Mouse (Mus musculus) lung, adult 2 months (tissue): ENCODE results near the gene Ildr1. TPM values are rescaled to one million over a fixed set of nuclear protein-coding genes. Genes with fewer than 3 reads are reported as not detected.

ENCODE experiments used
- DNase-seq: peaks from one replicate; pipeline ENCODE4 v3.0.0; 2022
- H3K4me1 ChIP-seq: fragments of 200-500 bp; 2 replicates; pipeline ENCODE4 v1.6.1; 2011; ENCODE audit warnings: low read length; ENCODE audit not compliant: control insufficient read depth, insufficient read depth
- H3K4me3 ChIP-seq: fragments of 200-500 bp; replicated peaks from 2 replicates; pipeline ENCODE3; 2011; ENCODE audit warnings: low read depth, mild to moderate bottlenecking, control low read depth, low read length; ENCODE audit errors: extremely low read depth
- CTCF ChIP-seq: fragments of 200-500 bp; IDR thresholded peaks from 2 replicates; pipeline ENCODE4 v1.5.1; 2011; ENCODE audit warnings: mild to moderate bottlenecking, low read length, control low read depth; ENCODE audit not compliant: insufficient read depth
- POLR2A ChIP-seq: fragments of 200-500 bp; IDR thresholded peaks from 2 replicates; pipeline ENCODE4 v1.6.1; 2011; ENCODE audit warnings: low read depth, mild to moderate bottlenecking, control low read depth, low read length, borderline replicate concordance; ENCODE audit errors: extremely low read depth
- WGBS: fragments of 180-500 bp; shearing (Covaris S2); methylation state at CpG from one replicate; pipeline ENCODE4 v1.1.7; 2018; 5-methylcytosine and 5-hydroxymethylcytosine counted together
- polyA plus RNA-seq: library from polyadenylated mRNA; depleted of rRNA; stranded (reverse); fragments of >200 nt; gene quantifications from 2 replicates; pipeline ENCODE4 v1.2.3, GENCODE M21; 2012; rRNA removed

Gene Ildr1
- 14.8 and 14.9 TPM in 2 replicates for polyA plus RNA-seq

DNA sequence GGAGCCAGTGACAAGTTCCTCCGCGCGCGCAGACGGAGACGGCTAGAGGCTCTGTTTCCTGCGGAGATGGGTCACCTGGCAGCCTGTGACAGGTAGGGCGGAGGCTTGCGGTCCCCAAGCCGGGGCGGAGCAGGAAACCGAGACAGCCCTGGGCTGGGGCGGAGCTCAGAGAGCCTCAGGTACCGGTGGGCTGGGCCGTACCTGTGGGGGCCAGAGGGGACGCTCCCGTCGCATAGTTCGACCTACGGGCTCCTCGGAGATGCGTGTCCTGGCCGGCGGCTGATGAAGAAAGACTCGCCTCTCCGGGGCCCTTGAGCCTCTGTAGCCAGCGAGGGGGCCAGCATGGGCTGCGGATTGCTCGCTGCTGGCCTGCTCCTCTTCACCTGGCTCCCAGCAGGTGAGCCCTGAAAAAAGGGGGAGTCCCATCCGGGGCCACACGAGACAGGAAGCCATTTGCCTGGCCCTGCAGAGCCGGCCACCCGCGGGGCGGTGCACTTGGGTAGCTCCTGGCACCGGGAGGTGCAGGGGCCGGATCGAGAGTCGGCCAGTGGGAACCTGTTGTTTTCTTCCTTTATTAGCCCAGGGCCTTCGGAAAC lies at the start of gene Ildr1:
TSS of gene Ildr1 (plus strand) at position 161 of the 596 bp plus-strand sequence.
- DNase-seq: peak; percentile 60
- no peaks in the 10 kb centered on the region for H3K4me1 ChIP-seq
- H3K4me3 ChIP-seq: peak within 1 kb of the TSS; percentile 66
- 3% methylated on average over 40 of the region's 40 CpGs for WGBS
- TF ChIP-seq CTCF: no peak
- no peak for TF ChIP-seq POLR2A

DNA sequence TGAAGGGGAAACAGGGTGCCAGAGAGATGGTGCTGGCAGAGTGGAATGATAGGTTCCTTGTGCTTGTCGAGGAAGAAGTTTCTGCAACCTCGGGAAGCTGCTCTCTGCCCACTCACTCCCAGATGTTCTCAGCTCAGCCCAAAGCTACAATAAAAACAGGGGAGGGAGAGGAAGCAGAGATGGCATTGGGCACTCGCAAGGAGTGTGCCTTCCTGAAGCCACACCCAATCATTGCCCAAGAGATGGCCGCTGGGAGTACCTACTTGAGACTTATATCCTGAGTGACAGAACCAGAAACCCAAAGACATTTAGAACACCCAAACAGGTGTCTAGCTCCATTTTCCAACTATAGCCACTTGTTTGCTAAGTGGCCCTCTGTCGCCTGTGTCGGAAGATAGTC lies 48.7 kb upstream of the Ildr1 start:
- H3K4me3 ChIP-seq: no peak overlapping the region
- H3K4me1 ChIP-seq: no peaks in the 10 kb centered on the region
- TF ChIP-seq POLR2A (no peak), CTCF (no peak)
- 67% methylated on average over 6 of the region's 6 CpGs for WGBS
- DNase-seq: no peak

DNA sequence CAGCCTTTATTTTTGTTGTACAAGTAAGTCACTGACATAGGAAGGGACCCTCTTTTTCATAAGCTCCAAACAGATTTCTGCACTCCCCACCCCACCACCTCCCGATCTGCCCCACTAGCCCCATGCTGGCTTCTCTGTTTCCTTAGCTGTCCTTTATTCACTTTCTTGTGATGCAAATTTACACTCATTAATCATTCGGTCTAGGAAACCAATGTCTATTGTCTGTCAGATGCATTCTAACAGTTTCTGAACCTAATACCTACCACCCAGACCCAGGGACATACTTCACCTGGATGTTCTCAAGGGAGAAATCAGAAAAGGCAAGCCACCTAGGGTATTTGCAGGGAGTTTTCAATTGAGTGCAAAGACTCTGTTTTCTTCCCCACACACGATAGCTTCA lies 44.5 kb upstream of the Ildr1 start:
- no peak overlapping the region for H3K4me3 ChIP-seq
- DNase-seq: no peak
- no peaks in the 10 kb centered on the region for H3K4me1 ChIP-seq
- WGBS: 70% methylated on average over 3 of the region's 3 CpGs
- TF ChIP-seq POLR2A (no peak), CTCF (no peak)

DNA sequence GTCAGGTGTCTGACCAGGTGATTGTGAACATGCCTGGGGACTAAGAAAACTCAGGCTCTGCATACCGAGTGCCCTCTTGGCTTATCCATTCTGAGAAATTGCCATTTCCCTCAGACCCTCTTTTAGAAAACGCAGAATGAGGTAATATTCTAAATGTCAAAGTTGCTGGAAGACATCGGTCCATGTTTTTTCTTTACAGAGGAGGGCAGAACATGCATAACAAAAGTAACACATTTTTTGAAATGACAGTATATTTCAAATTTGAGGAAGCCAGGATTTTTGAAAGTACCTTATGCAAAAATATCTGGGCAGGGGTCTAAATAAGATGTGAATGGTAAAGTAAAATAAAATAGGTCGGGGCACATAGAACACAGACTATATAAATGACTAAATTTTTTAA lies 43.3 kb upstream of the Ildr1 start:
- no peak for TF ChIP-seq POLR2A
- no peak for TF ChIP-seq CTCF
- Histone ChIP-seq H3K4me3 (no peak overlapping the region), H3K4me1 (no peaks in the 10 kb centered on the region)
- DNase-seq: no peak
- WGBS: 85% methylated on average over 4 of the region's 4 CpGs

DNA sequence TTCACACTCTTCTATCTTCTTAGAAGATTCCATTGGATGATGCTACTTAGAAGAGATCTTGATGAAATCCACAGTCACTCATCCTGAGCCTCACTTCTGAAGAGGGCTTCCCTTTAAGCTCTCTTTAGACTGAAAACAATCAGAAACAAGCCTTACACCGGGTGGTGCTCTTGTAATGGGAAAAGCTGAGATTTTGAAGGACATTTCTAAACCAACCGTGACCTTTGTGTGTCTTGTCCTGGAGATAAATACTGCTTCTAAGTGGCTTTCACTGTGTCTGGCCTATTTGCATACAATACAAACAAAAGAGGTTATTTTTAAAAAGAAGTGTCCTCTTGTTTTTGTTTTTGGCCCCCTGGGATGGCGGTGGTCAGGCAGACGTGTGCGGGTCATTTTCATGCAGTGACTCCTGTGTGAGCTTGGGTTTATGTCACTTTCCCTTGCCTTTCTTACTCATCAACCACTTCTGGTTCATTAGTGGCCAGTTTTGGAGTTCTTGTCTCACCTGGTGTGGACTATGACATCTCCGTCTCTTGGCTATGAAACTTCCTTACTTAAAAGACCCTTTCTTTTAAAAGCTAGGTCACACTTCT lies 42.5 kb upstream of the Ildr1 start:
- Histone ChIP-seq H3K4me3 (no peak overlapping the region), H3K4me1 (no peaks in the 10 kb centered on the region)
- 72% methylated on average over 6 of the region's 6 CpGs for WGBS
- no peak for DNase-seq
- TF ChIP-seq CTCF: no peak

DNA sequence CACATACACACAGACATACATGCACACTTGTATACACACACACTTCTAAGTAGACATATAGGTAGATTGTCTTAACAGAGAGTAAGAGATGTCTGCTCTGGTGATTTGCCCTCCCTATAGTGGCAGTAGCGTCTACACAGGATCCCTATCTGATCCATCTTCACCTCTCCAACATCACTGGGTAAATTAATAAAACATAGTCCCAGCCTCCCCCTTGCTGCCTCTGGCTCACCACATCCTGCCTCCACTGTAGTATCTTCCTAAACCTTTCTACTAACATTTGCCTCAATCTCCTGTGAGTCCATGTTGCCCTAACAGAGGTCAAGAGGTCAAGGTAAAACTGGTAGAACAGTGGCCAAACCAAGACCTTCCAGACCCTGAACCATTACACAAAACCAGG lies 38.6 kb upstream of the Ildr1 start:
- no peak for DNase-seq
- TF ChIP-seq POLR2A: no peak
- TF ChIP-seq CTCF: no peak
- 97% methylated on average over 1 of the region's 1 CpGs for WGBS
- H3K4me3 ChIP-seq: no peak overlapping the region
- no peaks in the 10 kb centered on the region for H3K4me1 ChIP-seq

DNA sequence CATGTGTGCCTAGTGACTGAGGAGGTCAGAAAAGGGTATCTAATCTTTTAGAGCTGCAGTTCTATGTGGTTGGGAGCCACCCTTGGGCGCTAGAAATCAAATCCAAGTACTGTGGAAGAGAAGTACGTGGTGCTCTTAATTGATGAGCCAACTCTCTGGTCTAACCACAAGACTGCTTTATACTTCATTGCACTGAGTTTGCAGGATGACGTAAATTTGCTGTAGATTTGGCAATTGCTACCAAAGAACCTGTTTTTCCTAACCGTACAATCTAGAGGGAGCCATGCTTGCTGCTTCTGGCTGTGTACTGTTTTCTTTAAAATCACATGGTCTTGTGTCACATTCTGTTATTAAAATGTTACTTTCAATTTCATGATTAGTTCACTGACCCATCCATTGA lies 37.9 kb upstream of the Ildr1 start:
- Histone ChIP-seq H3K4me3 (no peak overlapping the region), H3K4me1 (no peaks in the 10 kb centered on the region)
- WGBS: 70% methylated on average over 4 of the region's 4 CpGs
- DNase-seq: no peak
- TF ChIP-seq POLR2A: no peak
- no peak for TF ChIP-seq CTCF

DNA sequence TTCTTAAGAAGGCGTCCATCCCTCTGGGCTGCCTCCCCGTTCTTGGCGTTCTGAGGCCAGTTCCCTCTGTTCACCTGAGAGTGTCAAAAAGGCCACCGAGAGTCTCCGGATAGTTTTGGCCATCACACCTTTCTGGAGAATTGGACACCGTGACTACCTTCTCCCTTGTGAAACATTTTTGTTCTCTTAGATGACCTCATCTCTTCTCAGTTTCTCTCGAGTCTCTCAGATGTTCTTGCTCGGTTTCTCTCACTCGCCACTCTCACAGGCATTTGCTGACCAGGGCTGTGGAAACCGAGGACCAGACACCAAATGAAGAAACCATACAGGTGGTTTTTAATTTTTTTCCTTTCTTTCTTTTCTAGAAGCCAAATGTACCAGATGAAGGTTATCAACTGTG lies 32.4 kb upstream of the Ildr1 start:
- TF ChIP-seq POLR2A (no peak), CTCF (no peak)

DNA sequence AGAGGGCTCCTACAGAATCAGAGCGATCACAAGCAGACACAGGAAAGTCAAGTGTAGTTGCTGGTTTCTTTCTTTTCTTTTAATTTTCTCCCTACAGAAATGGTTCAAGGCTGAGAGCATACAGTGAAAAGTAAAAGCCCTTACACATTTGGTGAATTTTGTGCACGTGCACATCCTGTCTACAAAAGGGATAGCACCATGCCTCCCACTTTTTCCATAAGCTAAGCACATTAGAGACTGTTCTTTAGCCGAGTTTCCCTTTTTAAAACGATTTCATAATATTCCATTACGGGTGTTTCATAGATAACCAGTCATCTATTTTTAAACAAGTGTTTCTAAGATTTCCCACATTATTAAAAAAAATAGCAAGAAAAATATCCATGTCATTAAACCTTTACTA lies 30.3 kb upstream of the Ildr1 start:
- DNase-seq: no peak
- no peaks in the 10 kb centered on the region for H3K4me1 ChIP-seq
- TF ChIP-seq CTCF: no peak
- no peak for TF ChIP-seq POLR2A
- 68% methylated on average over 5 of the region's 5 CpGs for WGBS
- H3K4me3 ChIP-seq: no peak overlapping the region

More for the DNA sequence above, 32.4 kb upstream of the Ildr1 start:
- no peak for DNase-seq
- no peak overlapping the region for H3K4me3 ChIP-seq
- WGBS: 89% methylated on average over 10 of the region's 10 CpGs
- no peaks in the 10 kb centered on the region for H3K4me1 ChIP-seq

DNA sequence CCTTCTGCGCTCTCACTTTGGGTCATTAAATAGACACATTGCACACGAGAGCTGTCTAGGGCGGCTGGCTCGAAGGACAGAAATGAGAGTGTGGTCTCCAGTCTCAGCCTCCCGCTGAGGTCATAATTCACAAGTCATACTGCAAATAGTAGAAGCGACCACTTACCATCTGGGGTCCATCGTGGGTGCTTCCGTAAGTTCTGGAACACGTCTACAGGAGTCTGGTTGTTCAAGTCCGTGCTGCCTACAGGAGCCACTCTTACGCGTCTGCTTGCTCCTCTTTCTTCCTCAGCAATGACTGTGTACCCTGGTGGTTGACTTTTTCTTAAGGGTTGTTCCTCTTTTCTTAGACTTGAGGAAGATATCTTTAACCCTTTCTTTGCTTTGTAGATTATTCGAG lies 28.0 kb upstream of the Ildr1 start, which contains the start of gene Cd86:
TSS of gene Cd86 (minus strand) at position 300 of the 400 bp plus-strand sequence.
- Histone ChIP-seq H3K4me3 (peak within 1 kb of the TSS; percentile 14), H3K4me1 (no peaks in the 10 kb centered on the region)
- no peak for DNase-seq
- TF ChIP-seq POLR2A (peak; percentile 48; the same call in 1 of the 2 replicates), CTCF (no peak)
- WGBS: 66% methylated on average over 13 of the region's 13 CpGs
